Mouse (Mus musculus): ENCODE data around the gene Ubiad1.

The Ubiad1 gene

GRCm38 (mm10) chr4:148453707-148454106 is 9.1 kb upstream of the Ubiad1 start:
- DNase-seq (ENCODE audit: low spot score in 2 of 2) = no peak

GRCm38 (mm10) chr4:148448853-148449245 is 4.3 kb upstream of the Ubiad1 start:
- DNase-seq (ENCODE audit: low spot score in 2 of 2) = no peak

GRCm38 (mm10) chr4:148448179-148448852 is 3.7 kb upstream of the Ubiad1 start, which contains the start of gene Mtor:
TSS of gene Mtor (plus strand) at chr4:148448611.
- peak; percentile 91 to 92 for DNase-seq (ENCODE audit: low spot score in 2 of 2)

GRCm38 (mm10) chr4:148442598-148442997 is 2.0 kb downstream of the Ubiad1 start:
- DNase-seq (ENCODE audit: low spot score in 2 of 2) = no peak

- DNase-seq (ENCODE audit: low spot score in 2 of 2) = no peak
Observed at GRCm38 (mm10) chr4:148441931-148442330, 2.6 kb downstream of the Ubiad1 start.

- DNase-seq (ENCODE audit: low spot score in 2 of 2) = no peak
Observed at GRCm38 (mm10) chr4:148435657-148436330, 8.8 kb downstream of the Ubiad1 start.

- DNase-seq (ENCODE audit: low spot score in 2 of 2) = no peak
Observed at GRCm38 (mm10) chr4:148435106-148435505, 9.5 kb downstream of the Ubiad1 start.

- DNase-seq (ENCODE audit: low spot score in 2 of 2) = no peak
Observed at GRCm38 (mm10) chr4:148434554-148434953, 10.0 kb downstream of the Ubiad1 start.

- DNase-seq (ENCODE audit: low spot score in 2 of 2) = no peak
Observed at GRCm38 (mm10) chr4:148433813-148434212, 10.8 kb downstream of the Ubiad1 start.

GRCm38 (mm10) chr4:148433336-148433735 is 11.2 kb downstream of the Ubiad1 start:
- DNase-seq (ENCODE audit: low spot score in 2 of 2) = no peak

GRCm38 (mm10) chr4:148432488-148432887 is 12.1 kb downstream of the Ubiad1 start:
- DNase-seq (ENCODE audit: low spot score in 2 of 2) = no peak

- DNase-seq (ENCODE audit: low spot score in 2 of 2) = no peak
Observed at GRCm38 (mm10) chr4:148430880-148431519, 13.6 kb downstream of the Ubiad1 start.

- DNase-seq (ENCODE audit: low spot score in 2 of 2) = peak in 1 of 2 experiments; percentile 76
Observed at GRCm38 (mm10) chr4:148429686-148430085, 14.9 kb downstream of the Ubiad1 start.

GRCm38 (mm10) chr4:148429121-148429520 is 15.4 kb downstream of the Ubiad1 start:
- DNase-seq (ENCODE audit: low spot score in 2 of 2) = no peak

- no peak for DNase-seq (ENCODE audit: low spot score in 2 of 2)
Observed at GRCm38 (mm10) chr4:148428544-148428943, 16.0 kb downstream of the Ubiad1 start.

- no peak for DNase-seq (ENCODE audit: low spot score in 2 of 2)
Observed at GRCm38 (mm10) chr4:148426950-148427850, 17.4 kb downstream of the Ubiad1 start.

GRCm38 (mm10) chr4:148417559-148417958 is 27.0 kb downstream of the Ubiad1 start:
- no peak for DNase-seq (ENCODE audit: low spot score in 2 of 2)

GRCm38 (mm10) chr4:148417074-148417526 is 27.5 kb downstream of the Ubiad1 start:
- no peak for DNase-seq (ENCODE audit: low spot score in 2 of 2)

GRCm38 (mm10) chr4:148415575-148415974 is 29.0 kb downstream of the Ubiad1 start:
- no peak for DNase-seq (ENCODE audit: low spot score in 2 of 2)

GRCm38 (mm10) chr4:148408256-148408975 is 36.2 kb downstream of the Ubiad1 start:
- DNase-seq (ENCODE audit: low spot score in 2 of 2) = no peak

- no peak for DNase-seq (ENCODE audit: low spot score in 2 of 2)
Observed at GRCm38 (mm10) chr4:148405255-148405788, 39.2 kb downstream of the Ubiad1 start.
